Mouse (Mus musculus) erythroid progenitor cell, adult 5-6 weeks (primary cell): ENCODE data around the gene Slc47a1. TPM values are rescaled to one million over a fixed set of nuclear protein-coding genes. Genes with fewer than 3 reads are reported as not detected.
"Not testable (repeated sequence)": the region's sequence is repeated elsewhere in the genome, so short reads cannot be mapped to it uniquely, and the experiment has no call there.

Experiments
- ATAC-seq: replicated peaks from 2 replicates; pipeline ENCODE4 v1.8.0; 2016; ENCODE audit warnings: moderate number of reproducible peaks, mild to moderate bottlenecking, moderate TSS enrichment, inconsistent platforms; ENCODE audit not compliant: poor library complexity, low FRiP score, severe bottlenecking
- total RNA-seq, 2 experiments: library from RNA; stranded (forward) in 1 of 2; stranded (reverse) in 1 of 2; fragments of 150-400 nt in 1 of 2; fragments of 186-747, 209-891 nt in 1 of 2; gene quantifications; 2 replicates each; pipeline versions ENCODE4 v1.2.3 to v1.2.4; 2015 to 2017; ENCODE audit warnings: low replicate concordance in 2 of 2

The Slc47a1 gene
- total RNA-seq (2015; ENCODE audit: low replicate concordance) (not detected in 2 replicates), total RNA-seq (2017; ENCODE audit: low replicate concordance) (not detected in 2 replicates)

GRCm38 (mm10) chr11:61377881-61378613 is at the start of gene Slc47a1:
Slc47a1 (minus strand) TSS chr11:61378345.
- no peak for ATAC-seq

GRCm38 (mm10) chr11:61419253-61419652 is 41.1 kb upstream of the Slc47a1 start:
- no peak for ATAC-seq

GRCm38 (mm10) chr11:61417945-61418551 is 39.9 kb upstream of the Slc47a1 start:
- 0 out of 2 replicates have a peak, but pooled peaks have one; percentile 34 for ATAC-seq

- not testable (repeated sequence) for ATAC-seq
Measured at GRCm38 (mm10) chr11:61416540-61416939, 38.4 kb upstream of the Slc47a1 start.

- ATAC-seq, result no peak
Measured at GRCm38 (mm10) chr11:61415444-61415843, 37.3 kb upstream of the Slc47a1 start.

GRCm38 (mm10) chr11:61414560-61414959 is 36.4 kb upstream of the Slc47a1 start:
- ATAC-seq, result no peak

- no peak for ATAC-seq
Measured at GRCm38 (mm10) chr11:61413411-61413810, 35.3 kb upstream of the Slc47a1 start.

GRCm38 (mm10) chr11:61411809-61412208 is 33.7 kb upstream of the Slc47a1 start:
- no peak for ATAC-seq

GRCm38 (mm10) chr11:61411221-61411620 is 33.1 kb upstream of the Slc47a1 start:
- no peak for ATAC-seq

- 0 out of 2 replicates have a peak, but pooled peaks have one; percentile 59 for ATAC-seq
Measured at GRCm38 (mm10) chr11:61410129-61410528, 32.0 kb upstream of the Slc47a1 start.

- no peak for ATAC-seq
Measured at GRCm38 (mm10) chr11:61409051-61409450, 30.9 kb upstream of the Slc47a1 start.

GRCm38 (mm10) chr11:61408184-61409027 is 30.3 kb upstream of the Slc47a1 start:
- ATAC-seq, result peak; percentile 63

GRCm38 (mm10) chr11:61407638-61408183 is 29.6 kb upstream of the Slc47a1 start:
- peak; percentile 41; the same call in 1 of the 2 replicates for ATAC-seq

GRCm38 (mm10) chr11:61401794-61402193 is 23.6 kb upstream of the Slc47a1 start:
- ATAC-seq, result no peak

- no peak for ATAC-seq
Measured at GRCm38 (mm10) chr11:61400681-61401346, 22.7 kb upstream of the Slc47a1 start.

- ATAC-seq, result not testable (repeated sequence)
Measured at GRCm38 (mm10) chr11:61397423-61398043, 19.4 kb upstream of the Slc47a1 start.

GRCm38 (mm10) chr11:61388936-61389335 is 10.8 kb upstream of the Slc47a1 start:
- no peak for ATAC-seq

GRCm38 (mm10) chr11:61388012-61388411 is 9.9 kb upstream of the Slc47a1 start:
- ATAC-seq, result no peak

- no peak for ATAC-seq
Measured at GRCm38 (mm10) chr11:61387233-61387632, 9.1 kb upstream of the Slc47a1 start.
